Mouse (Mus musculus): ENCODE measurements around the gene Rbm12.

Gene Rbm12

GRCm38 (mm10) chr2:156079674-156080073 lies 32.1 kb downstream of the Rbm12 start:
- no peak for DNase-seq (ENCODE audit: low read depth, low spot score)

- DNase-seq (ENCODE audit: low read depth, low spot score) = no peak
Measured at GRCm38 (mm10) chr2:156079183-156079560, 32.6 kb downstream of the Rbm12 start.

- no peak for DNase-seq (ENCODE audit: low read depth, low spot score)
Measured at GRCm38 (mm10) chr2:156078421-156079182, 33.2 kb downstream of the Rbm12 start.

GRCm38 (mm10) chr2:156077461-156077860 lies 34.3 kb downstream of the Rbm12 start:
- no peak for DNase-seq (ENCODE audit: low read depth, low spot score)

DNA sequence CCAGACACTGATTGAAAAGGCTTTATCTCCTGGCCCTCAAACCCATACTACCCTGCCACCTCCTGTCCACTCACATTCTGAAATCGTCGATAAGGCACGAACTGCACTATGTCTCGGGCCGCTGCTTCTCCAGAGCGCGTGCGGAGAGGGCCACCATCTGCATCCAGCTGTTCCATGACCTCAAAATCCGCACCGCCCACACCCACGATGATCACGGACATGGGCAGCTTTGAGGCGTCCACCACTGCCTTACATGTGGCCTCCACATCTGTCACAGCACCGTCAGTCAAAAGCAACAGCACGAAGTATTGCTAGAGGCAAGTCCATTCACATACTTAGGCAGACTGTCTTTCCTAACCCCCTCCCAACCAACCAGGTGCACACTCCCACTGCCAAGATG lies 38.1 kb downstream of the Rbm12 start:
- DNase-seq (ENCODE audit: low read depth, low spot score) = no peak

- no peak for DNase-seq (ENCODE audit: low read depth, low spot score)
Measured at GRCm38 (mm10) chr2:156071236-156071635, 40.5 kb downstream of the Rbm12 start.

DNA sequence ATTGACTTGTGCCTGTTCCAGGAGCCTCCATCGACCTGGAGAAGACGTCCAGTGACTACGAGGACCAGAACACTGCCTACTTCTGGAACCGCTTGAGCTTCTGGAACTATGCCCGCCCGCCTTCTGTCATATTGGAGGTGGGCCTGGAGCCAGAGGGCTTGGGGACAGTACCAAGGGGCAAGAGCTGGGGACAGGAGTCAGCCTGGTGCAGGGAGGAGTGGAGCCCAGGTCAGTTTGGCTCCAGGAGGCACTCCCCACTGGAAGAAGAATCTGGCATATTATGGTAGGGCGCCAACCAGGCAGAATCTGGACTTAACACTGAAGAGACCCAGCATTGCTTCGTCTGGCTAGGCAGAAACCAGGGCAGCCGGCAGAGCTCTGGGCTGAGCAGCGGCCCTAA lies 43.9 kb downstream of the Rbm12 start:
- no peak for DNase-seq (ENCODE audit: low read depth, low spot score)

GRCm38 (mm10) chr2:156066126-156066525 lies 45.7 kb downstream of the Rbm12 start:
- no peak for DNase-seq (ENCODE audit: low read depth, low spot score)

GRCm38 (mm10) chr2:156065099-156066041 lies 46.4 kb downstream of the Rbm12 start, which contains the start of gene Spag4:
TSS of gene Spag4 (plus strand) at chr2:156065175.
- peak; percentile 36 for DNase-seq (ENCODE audit: low read depth, low spot score)

DNA sequence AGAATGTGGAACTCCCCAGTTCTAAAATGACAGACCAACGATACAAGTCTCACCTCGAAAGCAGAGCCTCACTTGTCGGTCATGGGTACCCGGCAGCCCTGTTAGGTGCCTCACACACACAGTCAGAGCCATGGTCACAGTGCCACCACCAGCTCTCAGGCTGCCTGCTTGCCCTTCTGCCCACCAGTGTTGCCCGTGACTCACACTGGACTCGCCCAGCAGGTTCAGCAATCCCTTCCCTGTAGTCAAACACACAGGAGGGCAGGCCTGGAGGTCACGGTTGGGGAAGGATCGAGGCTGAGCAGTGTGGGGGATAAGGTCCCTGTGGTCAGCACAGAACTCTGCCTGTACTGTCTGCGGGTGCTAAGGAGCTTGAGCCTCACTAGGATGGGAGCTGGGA lies 59.0 kb downstream of the Rbm12 start, which contains the start of gene Fer1l4:
Gene Fer1l4 (minus strand): TSS at position 132 of the 400 bp plus-strand sequence.
- no peak for DNase-seq (ENCODE audit: low read depth, low spot score)

- no peak for DNase-seq (ENCODE audit: low read depth, low spot score)
Measured at GRCm38 (mm10) chr2:156047929-156048328, 63.8 kb downstream of the Rbm12 start.

DNA sequence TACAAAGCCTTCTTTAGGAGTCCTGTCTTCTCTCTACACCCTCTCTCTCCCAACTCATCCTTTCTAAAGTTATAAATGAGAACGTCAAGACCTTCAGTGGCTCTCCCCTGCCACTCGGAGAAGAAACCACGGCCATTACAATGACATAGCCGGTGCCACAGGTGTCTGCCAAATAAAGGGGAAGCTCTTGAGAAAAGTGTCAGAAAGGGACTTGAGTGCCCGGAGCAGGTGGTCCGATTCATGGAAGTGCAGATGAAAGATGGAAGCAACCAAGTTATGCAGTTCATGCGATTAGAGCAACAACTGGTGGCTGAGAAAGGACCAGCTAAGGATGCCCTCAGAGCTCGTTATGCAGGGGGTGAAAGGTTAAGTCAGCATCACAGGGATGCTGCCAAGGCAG lies 68.9 kb downstream of the Rbm12 start:
- DNase-seq (ENCODE audit: low read depth, low spot score) = no peak

All from retina, adult 2 months (tissue).